Mouse (Mus musculus): ENCODE results near the gene Stra8.

The Stra8 gene

GRCm38 (mm10) chr6:34903441-34903840 lies 16.5 kb upstream of the Stra8 start:
- no peak for DNase-seq (ENCODE audit: low spot score in 2 of 2)

GRCm38 (mm10) chr6:34903851-34904250 lies 16.1 kb upstream of the Stra8 start:
- no peak for DNase-seq (ENCODE audit: low spot score in 2 of 2)

- DNase-seq (ENCODE audit: low spot score in 2 of 2), result no peak
Measured at GRCm38 (mm10) chr6:34904361-34904760, 15.6 kb upstream of the Stra8 start.

DNA sequence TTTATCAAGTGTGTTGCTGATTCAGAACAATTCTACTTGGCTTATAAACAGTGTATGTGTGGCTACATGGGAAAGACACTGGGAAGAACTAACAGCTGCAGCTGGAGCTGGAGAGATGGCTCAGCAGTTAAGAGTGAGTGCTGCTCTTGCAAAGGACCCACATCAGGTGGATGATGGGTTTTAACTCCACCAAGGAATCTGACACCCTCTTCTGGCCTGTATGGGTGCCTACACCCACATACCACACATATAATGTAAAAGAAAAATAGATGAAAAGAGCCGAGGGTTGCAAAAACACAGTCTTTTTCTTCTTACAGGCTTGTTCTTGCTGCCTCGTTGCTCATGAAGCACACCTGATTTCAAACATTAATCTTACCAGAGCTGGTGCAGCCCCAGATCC lies 13.8 kb upstream of the Stra8 start:
- DNase-seq (ENCODE audit: low spot score in 2 of 2), result no peak

GRCm38 (mm10) chr6:34906661-34907060 lies 13.3 kb upstream of the Stra8 start:
- DNase-seq (ENCODE audit: low spot score in 2 of 2), result no peak

DNA sequence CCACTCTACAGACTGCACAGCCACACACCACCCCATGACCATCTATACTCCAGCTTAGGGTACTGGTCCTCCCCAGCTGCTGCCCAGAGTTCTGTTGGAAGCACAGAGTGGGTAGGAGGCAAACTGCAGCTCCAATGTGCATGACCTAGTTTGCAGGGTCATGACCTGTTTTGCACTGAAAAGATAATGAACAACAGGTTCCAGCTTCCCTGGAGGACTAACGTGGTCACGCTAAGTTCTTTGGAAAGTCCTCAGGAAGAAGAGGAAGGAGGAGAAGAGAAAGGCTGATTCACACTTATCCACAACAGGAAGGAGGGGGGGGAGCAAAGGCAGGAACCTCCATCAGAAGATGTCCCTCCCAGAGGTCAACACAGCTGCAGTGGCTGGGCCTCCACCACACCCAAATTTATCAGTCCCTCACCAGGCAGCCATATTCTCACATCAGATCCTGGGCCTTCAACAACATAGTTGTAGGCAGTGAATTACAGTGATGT lies 12.8 kb upstream of the Stra8 start:
- no peak for DNase-seq (ENCODE audit: low spot score in 2 of 2)

- DNase-seq (ENCODE audit: low spot score in 2 of 2), result no peak
Measured at GRCm38 (mm10) chr6:34907696-34908260, 12.2 kb upstream of the Stra8 start.

DNA sequence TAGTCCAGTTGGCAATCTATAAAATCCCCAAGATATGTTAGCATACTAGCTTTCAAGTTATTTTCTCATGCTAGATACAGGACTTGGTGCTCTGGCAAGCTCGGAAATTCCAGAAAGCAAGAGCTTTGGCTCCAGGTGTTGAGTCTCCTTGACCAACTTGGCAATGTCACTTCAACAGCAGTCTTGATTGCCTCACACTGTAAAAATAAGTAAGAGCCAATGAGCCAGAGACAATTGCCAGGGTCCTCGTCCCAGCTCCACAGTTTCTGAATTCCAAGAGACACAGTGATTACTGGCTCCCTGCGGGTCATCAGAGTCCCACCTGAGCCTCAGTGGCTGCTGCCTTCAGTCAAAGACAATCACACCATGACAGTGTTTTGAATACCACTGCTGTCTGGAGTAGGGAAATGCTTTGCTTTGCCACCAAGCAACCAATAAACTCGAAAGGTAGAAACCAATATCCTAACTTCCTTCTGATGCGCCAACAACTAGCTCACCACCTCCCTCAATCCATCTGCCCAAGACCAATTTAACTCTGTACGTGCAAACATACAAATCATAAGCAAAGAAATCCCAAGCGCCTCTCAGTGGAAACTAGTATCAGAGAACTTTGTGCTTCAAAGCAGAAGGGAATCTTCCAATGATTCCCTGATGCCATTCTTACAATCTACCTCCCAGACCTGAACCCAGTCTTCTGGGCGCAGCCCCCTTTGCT lies 10.2 kb upstream of the Stra8 start:
- DNase-seq (ENCODE audit: low spot score in 2 of 2), result no peak

- peak; percentile 89 to 90 for DNase-seq (ENCODE audit: low spot score in 2 of 2)
Measured at GRCm38 (mm10) chr6:34910371-34911219, 9.4 kb upstream of the Stra8 start, which contains the start of gene Wdr91. TSS of gene Wdr91 (minus strand) at chr6:34910876.

GRCm38 (mm10) chr6:34913341-34914040 lies 6.5 kb upstream of the Stra8 start:
- DNase-seq (ENCODE audit: low spot score in 2 of 2), result no peak

DNA sequence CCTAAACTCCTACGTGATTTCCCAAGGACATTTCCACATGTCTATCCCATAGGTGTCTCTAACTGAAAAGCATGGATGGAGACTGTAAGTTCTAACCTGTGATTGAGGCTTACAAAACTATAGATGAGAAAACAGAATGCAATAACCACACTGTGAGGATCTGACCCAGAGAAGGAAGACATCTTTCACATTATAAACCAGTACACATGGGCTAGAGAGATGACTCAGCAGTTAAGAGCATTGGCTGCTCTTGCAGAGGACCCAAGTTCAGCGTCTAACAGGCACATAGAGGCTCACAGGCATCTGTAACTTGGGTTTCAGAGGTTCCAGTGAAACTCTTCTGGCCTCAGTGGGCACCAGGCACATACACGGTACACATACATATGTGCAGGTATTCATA lies 5.5 kb upstream of the Stra8 start:
- DNase-seq (ENCODE audit: low spot score in 2 of 2), result no peak

GRCm38 (mm10) chr6:34919146-34919545 lies 817 bp upstream of the Stra8 start:
- DNase-seq (ENCODE audit: low spot score in 2 of 2), result no peak

- DNase-seq (ENCODE audit: low spot score in 2 of 2), result no peak
Measured at GRCm38 (mm10) chr6:34920631-34921030, 668 bp downstream of the Stra8 start.

DNA sequence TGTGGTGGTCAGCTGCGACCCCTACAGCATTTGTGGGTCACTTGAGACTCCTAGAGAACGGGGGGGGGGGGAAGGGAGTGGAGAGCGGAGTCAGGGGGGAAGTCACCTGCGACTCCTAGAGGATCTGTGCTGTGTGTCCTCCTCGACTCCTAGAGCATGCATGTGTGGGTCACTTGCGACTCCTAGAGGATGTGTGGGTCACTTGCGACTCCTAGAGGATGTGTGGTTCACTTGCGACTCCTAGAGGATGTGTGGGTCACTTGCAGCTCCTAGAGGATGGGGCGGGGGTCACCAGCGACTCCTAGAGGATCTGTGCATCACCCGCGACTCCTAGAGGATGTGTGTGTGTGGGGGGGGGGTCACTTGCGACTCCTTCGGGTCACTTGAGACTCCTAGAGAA lies 2.0 kb downstream of the Stra8 start:
- DNase-seq (ENCODE audit: low spot score in 2 of 2), result no peak

DNA sequence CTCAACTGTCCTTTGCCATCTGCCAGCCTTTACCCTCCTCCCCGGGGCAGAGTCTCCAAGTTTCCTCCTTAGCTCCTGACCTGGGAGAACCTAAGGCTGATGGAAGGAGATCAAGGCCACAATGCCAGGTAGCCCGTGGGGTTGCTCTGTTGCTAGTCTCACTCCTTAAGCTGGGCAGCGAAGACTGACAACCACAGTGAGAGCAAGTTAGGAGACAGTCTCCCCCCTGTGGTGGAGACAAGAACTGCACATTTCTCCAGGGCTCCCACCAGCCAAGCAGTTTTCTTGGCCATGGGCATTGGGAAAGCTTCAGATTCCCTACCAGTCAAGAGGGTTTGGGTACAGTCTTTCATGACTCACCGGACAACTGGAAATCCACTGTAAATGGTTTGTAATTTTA lies 7.2 kb downstream of the Stra8 start:
- DNase-seq (ENCODE audit: low spot score in 2 of 2), result peak; percentile 58 to 62

DNA sequence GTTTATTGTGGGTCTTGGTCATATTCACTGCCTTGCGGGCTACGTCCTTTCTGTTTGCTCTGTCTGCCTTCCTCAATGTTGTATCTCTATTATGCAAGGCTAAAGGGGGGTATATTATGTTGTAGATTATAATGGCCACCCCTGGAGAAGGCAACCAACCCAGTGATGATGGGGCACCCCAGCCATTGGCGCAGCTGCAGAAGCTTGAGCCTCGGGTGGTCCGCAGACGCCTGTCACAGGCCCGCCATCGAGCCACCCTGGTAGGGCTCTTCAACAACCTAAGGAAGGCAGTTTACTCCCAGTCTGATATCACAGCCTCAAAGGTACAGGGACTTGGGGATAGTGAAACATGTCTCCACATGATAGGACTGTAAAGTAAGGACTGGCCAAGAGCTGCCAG lies 7.6 kb downstream of the Stra8 start:
- DNase-seq (ENCODE audit: low spot score in 2 of 2), result no peak

GRCm38 (mm10) chr6:34932633-34933032 lies 12.7 kb downstream of the Stra8 start:
- no peak for DNase-seq (ENCODE audit: low spot score in 2 of 2)

DNA sequence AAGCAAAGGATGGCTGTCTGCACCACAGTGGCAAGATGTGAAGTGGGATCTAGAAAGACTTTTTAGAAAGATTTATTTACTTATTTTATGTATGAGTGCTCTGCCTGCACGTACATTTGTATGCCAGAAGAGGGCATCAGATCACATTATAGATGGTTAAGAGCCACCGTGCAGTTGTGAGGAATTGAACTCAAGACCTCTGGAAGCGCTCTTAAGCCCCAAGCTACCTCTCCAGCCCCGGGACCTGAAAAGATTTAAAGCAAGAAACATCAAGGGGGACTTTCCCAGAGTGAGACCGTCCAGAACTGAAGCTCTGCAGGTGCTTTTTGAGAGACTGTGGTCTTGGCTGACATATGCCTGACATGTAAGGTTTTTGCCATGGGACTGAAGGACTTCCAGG lies 16.8 kb downstream of the Stra8 start:
- no peak for DNase-seq (ENCODE audit: low spot score in 2 of 2)

GRCm38 (mm10) chr6:34938280-34938928 lies 18.4 kb downstream of the Stra8 start:
- no peak for DNase-seq (ENCODE audit: low spot score in 2 of 2)

DNA sequence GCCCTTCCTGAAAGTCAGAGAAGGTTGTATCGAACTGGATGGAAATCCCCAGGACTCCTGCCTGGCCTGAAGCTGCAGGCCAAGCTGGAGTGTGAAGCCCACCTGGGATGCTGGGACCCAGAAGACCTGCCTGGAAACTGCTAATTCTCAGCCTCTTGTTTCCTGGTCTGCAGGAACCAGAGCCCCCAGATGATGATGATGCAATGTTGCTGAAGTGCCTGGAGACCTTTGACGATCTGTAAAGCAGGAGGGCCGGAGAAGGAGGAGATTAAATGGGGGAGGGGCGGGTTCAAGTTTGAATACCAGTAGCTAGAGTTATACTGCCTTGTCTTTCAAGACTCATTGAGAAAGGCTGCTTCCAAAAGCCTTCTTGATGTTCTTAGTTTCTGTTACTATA lies 19.0 kb downstream of the Stra8 start:
- DNase-seq (ENCODE audit: low spot score in 2 of 2), result no peak

- no peak for DNase-seq (ENCODE audit: low spot score in 2 of 2)
Measured at GRCm38 (mm10) chr6:34939451-34939850, 19.5 kb downstream of the Stra8 start.

All from frontal cortex, postnatal 25 days (tissue).